Mouse (Mus musculus): ENCODE results near the gene Slc4a1ap. TPM values are rescaled to one million over a fixed set of nuclear protein-coding genes. Genes with fewer than 3 reads are reported as not detected.

Slc4a1ap gene
- polyA plus RNA-seq (2015; fragmentation: Nextera tagmentation; extraction: Ambion mirVana): 32.7 and 34.0 TPM in 2 replicates

GRCm38 (mm10) chr5:31526354-31527116 is at the start of gene Slc4a1ap:
Gene Slc4a1ap (plus strand): TSS chr5:31526995.
- H3K27ac ChIP-seq (replicated peaks): peak within 1 kb of the TSS; percentile 87
- under 1% methylated on average over 28 of the region's 28 CpGs for WGBS
- peak; percentile 77 for ATAC-seq (ENCODE audit: insufficient number of reproducible peaks, low FRiP score, low TSS enrichment, low read depth)

GRCm38 (mm10) chr5:31480536-31480935 is 46.3 kb upstream of the Slc4a1ap start:
- Histone ChIP-seq H3K27me3 (no peaks in the 10 kb centered on the region), H3K4me3 (replicated peaks) (no peak overlapping the region), H3K4me1 (no peaks in the 10 kb centered on the region), H3K9ac (no peak overlapping the region), H3K27ac (replicated peaks) (no peak overlapping the region), H3K4me2 (replicated peaks) (no peak overlapping the region), H3K36me3 (peaks cover 74% of the 10 kb centered on the region), H3K9me3 (replicated peaks) (no peaks in the 10 kb centered on the region)
- 92% methylated on average over 4 of the region's 4 CpGs for WGBS
- no peak for ATAC-seq (ENCODE audit: insufficient number of reproducible peaks, low FRiP score, low TSS enrichment, low read depth)

More at GRCm38 (mm10) chr5:31526354-31527116, at the start of gene Slc4a1ap:
- Histone ChIP-seq H3K4me1 (peaks cover 20% of the 10 kb centered on the region), H3K9ac (peak within 1 kb of the TSS; percentile 85), H3K36me3 (peaks cover 33% of the 10 kb centered on the region), H3K4me3 (replicated peaks) (peak within 1 kb of the TSS; percentile 82), H3K27me3 (no peaks in the 10 kb centered on the region), H3K4me2 (replicated peaks) (peak within 1 kb of the TSS; percentile 95), H3K9me3 (replicated peaks) (no peaks in the 10 kb centered on the region)

GRCm38 (mm10) chr5:31485440-31485839 is 41.4 kb upstream of the Slc4a1ap start, which contains the start of gene 4930548H24Rik:
Gene 4930548H24Rik (plus strand): TSS chr5:31485740.
- Histone ChIP-seq H3K4me3 (replicated peaks) (no peak within 1 kb of the TSS), H3K27me3 (no peaks in the 10 kb centered on the region), H3K4me2 (replicated peaks) (no peak within 1 kb of the TSS), H3K27ac (replicated peaks) (no peak within 1 kb of the TSS), H3K4me1 (no peaks in the 10 kb centered on the region), H3K36me3 (peaks cover 26% of the 10 kb centered on the region), H3K9me3 (replicated peaks) (no peaks in the 10 kb centered on the region), H3K9ac (no peak within 1 kb of the TSS)
- WGBS: 98% methylated on average over 3 of the region's 3 CpGs
- ATAC-seq (ENCODE audit: insufficient number of reproducible peaks, low FRiP score, low TSS enrichment, low read depth): no peak

GRCm38 (mm10) chr5:31487889-31488288 is 38.9 kb upstream of the Slc4a1ap start:
- ATAC-seq (ENCODE audit: insufficient number of reproducible peaks, low FRiP score, low TSS enrichment, low read depth): no peak
- H3K9me3 ChIP-seq (replicated peaks): no peaks in the 10 kb centered on the region
- no peak overlapping the region for H3K27ac ChIP-seq (replicated peaks)
- H3K4me3 ChIP-seq (replicated peaks): no peak overlapping the region
- no peak overlapping the region for H3K4me2 ChIP-seq (replicated peaks)
- H3K27me3 ChIP-seq: no peaks in the 10 kb centered on the region
- H3K4me1 ChIP-seq: no peaks in the 10 kb centered on the region
- WGBS: 92% methylated on average over 3 of the region's 3 CpGs
- H3K9ac ChIP-seq: no peak overlapping the region
- H3K36me3 ChIP-seq: 0 out of 2 replicates have a peak, but pooled peaks cover 6% of the 10 kb centered on the region

- H3K9me3 ChIP-seq (replicated peaks): no peaks in the 10 kb centered on the region
- H3K9ac ChIP-seq: no peak overlapping the region
- ATAC-seq (ENCODE audit: insufficient number of reproducible peaks, low FRiP score, low TSS enrichment, low read depth): no peak
- no peak overlapping the region for H3K4me2 ChIP-seq (replicated peaks)
- no peaks in the 10 kb centered on the region for H3K4me1 ChIP-seq
- 62% methylated on average over 7 of the region's 7 CpGs for WGBS
- H3K27me3 ChIP-seq: no peaks in the 10 kb centered on the region
- 0 out of 2 replicates have a peak, but pooled peaks cover 6% of the 10 kb centered on the region for H3K36me3 ChIP-seq
- no peak overlapping the region for H3K27ac ChIP-seq (replicated peaks)
- H3K4me3 ChIP-seq (replicated peaks): no peak overlapping the region
These were observed 37.6 kb upstream of the Slc4a1ap start for GRCm38 (mm10) chr5:31489116-31489769.

- no peak for ATAC-seq (ENCODE audit: insufficient number of reproducible peaks, low FRiP score, low TSS enrichment, low read depth)
- Histone ChIP-seq H3K4me1 (peaks cover 10% of the 10 kb centered on the region), H3K27ac (replicated peaks) (no peak overlapping the region), H3K4me2 (replicated peaks) (no peak overlapping the region), H3K36me3 (peaks cover 8% of the 10 kb centered on the region; the same call in 1 of the 2 replicates), H3K4me3 (replicated peaks) (no peak overlapping the region), H3K9ac (no peak overlapping the region), H3K27me3 (no peaks in the 10 kb centered on the region), H3K9me3 (replicated peaks) (no peaks in the 10 kb centered on the region)
- 63% methylated on average over 1 of the region's 1 CpGs for WGBS
These were observed 34.8 kb upstream of the Slc4a1ap start for GRCm38 (mm10) chr5:31492031-31492430.

GRCm38 (mm10) chr5:31494513-31495297 is 32.1 kb upstream of the Slc4a1ap start, which contains the start of gene Gpn1:
Gene Gpn1 (plus strand): TSS chr5:31494741.
- peak; percentile 99 for ATAC-seq (ENCODE audit: insufficient number of reproducible peaks, low FRiP score, low TSS enrichment, low read depth)
- under 1% methylated on average over 49 of the region's 49 CpGs for WGBS
- H3K36me3 ChIP-seq: peaks cover 32% of the 10 kb centered on the region
- H3K4me2 ChIP-seq (replicated peaks): peak within 1 kb of the TSS; percentile 63
- no peaks in the 10 kb centered on the region for H3K27me3 ChIP-seq
- H3K9ac ChIP-seq: peak within 1 kb of the TSS; percentile 57
- H3K9me3 ChIP-seq (replicated peaks): no peaks in the 10 kb centered on the region
- H3K27ac ChIP-seq (replicated peaks): no peak within 1 kb of the TSS
- peaks cover 10% of the 10 kb centered on the region for H3K4me1 ChIP-seq
- peak within 1 kb of the TSS; percentile 83 for H3K4me3 ChIP-seq (replicated peaks)

GRCm38 (mm10) chr5:31504843-31505242 is 22.0 kb upstream of the Slc4a1ap start:
- WGBS: 93% methylated on average over 10 of the region's 10 CpGs
- no peak for ATAC-seq (ENCODE audit: insufficient number of reproducible peaks, low FRiP score, low TSS enrichment, low read depth)
- peaks cover 87% of the 10 kb centered on the region for H3K36me3 ChIP-seq
- no peak overlapping the region for H3K9ac ChIP-seq
- no peak overlapping the region for H3K27ac ChIP-seq (replicated peaks)
- H3K9me3 ChIP-seq (replicated peaks): no peaks in the 10 kb centered on the region
- no peaks in the 10 kb centered on the region for H3K4me1 ChIP-seq
- no peak overlapping the region for H3K4me3 ChIP-seq (replicated peaks)
- no peak overlapping the region for H3K4me2 ChIP-seq (replicated peaks)
- H3K27me3 ChIP-seq: no peaks in the 10 kb centered on the region

- H3K27ac ChIP-seq (replicated peaks): no peak overlapping the region
- no peak overlapping the region for H3K9ac ChIP-seq
- no peaks in the 10 kb centered on the region for H3K9me3 ChIP-seq (replicated peaks)
- no peak overlapping the region for H3K4me3 ChIP-seq (replicated peaks)
- no peak for ATAC-seq (ENCODE audit: insufficient number of reproducible peaks, low FRiP score, low TSS enrichment, low read depth)
- H3K36me3 ChIP-seq: peaks cover 87% of the 10 kb centered on the region
- WGBS: 90% methylated on average over 1 of the region's 1 CpGs
- no peak overlapping the region for H3K4me2 ChIP-seq (replicated peaks)
- no peaks in the 10 kb centered on the region for H3K4me1 ChIP-seq
- H3K27me3 ChIP-seq: no peaks in the 10 kb centered on the region
These were observed 14.3 kb upstream of the Slc4a1ap start for GRCm38 (mm10) chr5:31512481-31512880.

- H3K4me1 ChIP-seq: peaks cover 2% of the 10 kb centered on the region; the same call in 1 of the 2 replicates
- no peak overlapping the region for H3K27ac ChIP-seq (replicated peaks)
- WGBS: 97% methylated on average over 6 of the region's 6 CpGs
- no peaks in the 10 kb centered on the region for H3K9me3 ChIP-seq (replicated peaks)
- peaks cover 67% of the 10 kb centered on the region for H3K36me3 ChIP-seq
- no peak overlapping the region for H3K4me2 ChIP-seq (replicated peaks)
- H3K4me3 ChIP-seq (replicated peaks): no peak overlapping the region
- ATAC-seq (ENCODE audit: insufficient number of reproducible peaks, low FRiP score, low TSS enrichment, low read depth): no peak
- H3K9ac ChIP-seq: no peak overlapping the region
- no peaks in the 10 kb centered on the region for H3K27me3 ChIP-seq
These were observed 6.2 kb upstream of the Slc4a1ap start for GRCm38 (mm10) chr5:31520556-31520955.

Measured in embryonic facial prominence, embryonic 15.5 days (tissue).